Mouse (Mus musculus) CH12.LX (cell line): ENCODE measurements at regions not wholly inside any gene's neighbourhood (a gene's known extent, or its start where the extent isn't known, plus 50 kb on each side); places are given as distances from the start of the nearest gene placed in this dataset.
A peak's percentile ranks its signal among the peaks of the same experiment; 100 is the strongest.

ENCODE experiments used
- DNase-seq: peaks from one replicate; pipeline ENCODE4 v3.0.0-alpha.2; 2013; ENCODE audit errors: extremely low read depth
- H3K27ac ChIP-seq: 2 replicates; pipeline ENCODE4 v1.5.1; 2012; ENCODE audit warnings: low read depth, mild to moderate bottlenecking, control low read depth, moderate library complexity; ENCODE audit not compliant: insufficient read depth
- H3K27me3 ChIP-seq: replicated peaks from 2 replicates; pipeline ENCODE3; 2012; ENCODE audit warnings: inconsistent platforms
- H3K36me3 ChIP-seq, 2 experiments: replicated peaks in 1 of 2; 2 replicates each; pipeline versions ENCODE3 to v1.6.1; 2012; ENCODE audit warnings: inconsistent platforms in 1 of 2, low read length in 1 of 2, mild to moderate bottlenecking in 1 of 2, mixed read lengths in 1 of 2, moderate library complexity in 1 of 2; ENCODE audit not compliant: control insufficient read depth in 1 of 2, insufficient read depth in 1 of 2
- H3K4me1 ChIP-seq, 2 experiments: 2 replicates each; pipeline ENCODE4 v1.6.1; 2012; ENCODE audit warnings: inconsistent platforms in 1 of 2, moderate library complexity in 1 of 2; ENCODE audit not compliant: insufficient read depth in 2 of 2, control insufficient read depth in 1 of 2
- H3K4me2 ChIP-seq: 2 replicates; pipeline ENCODE4 v1.6.1; 2012; ENCODE audit warnings: low read depth, mild to moderate bottlenecking, control low read depth; ENCODE audit not compliant: poor library complexity, insufficient read depth, severe bottlenecking
- H3K4me3 ChIP-seq, 3 experiments: fragments of 150-350 bp in 1 of 3; sonication (generic) in 1 of 3; replicated peaks in 1 of 3; 2 replicates each; pipeline versions ENCODE3 to v1.5.1; 2011 to 2012; ENCODE audit warnings: low read depth in 2 of 3, low read length in 2 of 3, mild to moderate bottlenecking in 2 of 3, moderate library complexity in 2 of 3, control low read depth in 1 of 3, improper control_type of control experiment in 1 of 3, inconsistent platforms in 1 of 3, mixed read lengths in 1 of 3; ENCODE audit not compliant: poor library complexity in 1 of 3
- H3K79me2 ChIP-seq: replicated peaks from 2 replicates; pipeline ENCODE4 v1.6.1; 2012; ENCODE audit warnings: mild to moderate bottlenecking, moderate library complexity; ENCODE audit not compliant: control insufficient read depth, poor library complexity, insufficient read depth, severe bottlenecking; ENCODE audit errors: extremely low read depth
- H3K9ac ChIP-seq: 2 replicates; pipeline ENCODE4 v1.6.1; 2012; ENCODE audit warnings: low read depth, mild to moderate bottlenecking, control low read depth, moderate library complexity; ENCODE audit not compliant: insufficient read depth
- H3K9me3 ChIP-seq: replicated peaks from 2 replicates; pipeline ENCODE3; 2012; ENCODE audit warnings: low read length, inconsistent platforms, mixed read lengths
- BHLHE40 ChIP-seq: IDR thresholded peaks from 2 replicates; pipeline ENCODE4 v1.6.1; 2011; ENCODE audit warnings: mild to moderate bottlenecking, low read depth, low read length, improper control_type of control experiment
- CTCF ChIP-seq, 2 experiments: IDR thresholded peaks in 1 of 2; conservative IDR thresholded peaks in 1 of 2; 2 replicates each; pipeline ENCODE4 v1.5.1; 2011 to 2012; ENCODE audit warnings: low read depth in 2 of 2, low read length in 2 of 2, improper control_type of control experiment in 1 of 2, inconsistent platforms in 1 of 2, mild to moderate bottlenecking in 1 of 2, moderate library complexity in 1 of 2
- HCFC1 ChIP-seq: IDR thresholded peaks from 2 replicates; pipeline ENCODE4 v1.6.1; 2012; ENCODE audit warnings: low read depth, mild to moderate bottlenecking, inconsistent platforms, low read length, improper control_type of control experiment
- MAX ChIP-seq: IDR thresholded peaks from 2 replicates; pipeline ENCODE4 v1.6.1; 2011; ENCODE audit warnings: low read length, improper control_type of control experiment
- RAD21 ChIP-seq: IDR thresholded peaks from 2 replicates; pipeline ENCODE4 v1.6.1; 2011; ENCODE audit warnings: low read depth, mild to moderate bottlenecking, low read length, improper control_type of control experiment, moderate library complexity
- SIN3A ChIP-seq: IDR thresholded peaks from 2 replicates; pipeline ENCODE4 v1.6.1; 2012; ENCODE audit warnings: low read length, improper control_type of control experiment, inconsistent platforms
- SMC3 ChIP-seq: IDR thresholded peaks from 2 replicates; pipeline ENCODE4 v1.6.1; 2011; ENCODE audit warnings: low read depth, low read length, improper control_type of control experiment
- ZNF384 ChIP-seq: IDR thresholded peaks from 2 replicates; pipeline ENCODE4 v1.6.1; 2012; ENCODE audit warnings: low read depth, low read length, improper control_type of control experiment, inconsistent platforms
- dilution Hi-C: fragments of 300-500 bp; cut with MboI; formaldehyde crosslinking; loops from 2 replicates; pipeline ENCODE4 v1.14.3; 2020; ENCODE audit warnings: low sequenced_read_pairs; ENCODE audit not compliant: extremely low pct_unique_long_range_greater_than_20kb, extremely low pct_ligation_motif_present
- in situ Hi-C: fragments of 300-500 bp; cut with MboI; formaldehyde crosslinking; loops from 3 replicates; pipeline ENCODE4 v1.14.3; 2019; ENCODE audit warnings: low sequenced_read_pairs, low pct_ligation_motif_present, low pct_unique_long_range_greater_than_20kb, mixed read lengths

GRCm38 (mm10) chr6:50509207-50509606 is 53.2 kb upstream of the Osbpl3 start:
- in situ Hi-C loops (no loop called here), dilution Hi-C loops (no loop called here)
- Histone ChIP-seq H3K4me2 (no peak overlapping the region), H3K79me2 (no peaks in the 10 kb centered on the region), H3K4me1 (no peaks in the 10 kb centered on the region), H3K9ac (no peak overlapping the region), H3K27me3 (no peaks in the 10 kb centered on the region), H3K4me3 (no peak overlapping the region), H3K27ac (no peak overlapping the region), H3K9me3 (no peaks in the 10 kb centered on the region), H3K36me3 (no peaks in the 10 kb centered on the region)
- TF ChIP-seq ZNF384 (no peak), HCFC1 (no peak)
- DNase-seq, result no peak

GRCm38 (mm10) chr6:50507466-50507865 is 51.5 kb upstream of the Osbpl3 start:
- in situ Hi-C loops, result no loop called here

More at GRCm38 (mm10) chr6:50507466-50507865, 51.5 kb upstream of the Osbpl3 start:
- dilution Hi-C loops, result no loop called here
- Histone ChIP-seq H3K9me3 (no peaks in the 10 kb centered on the region), H3K9ac (no peak overlapping the region), H3K27me3 (peaks cover 2% of the 10 kb centered on the region), H3K27ac (no peak overlapping the region), H3K4me3 (no peak overlapping the region), H3K4me2 (no peak overlapping the region), H3K4me1 (no peaks in the 10 kb centered on the region), H3K36me3 (no peaks in the 10 kb centered on the region), H3K79me2 (no peaks in the 10 kb centered on the region)
- TF ChIP-seq MAX, result no peak
- TF ChIP-seq SIN3A, result no peak
- TF ChIP-seq BHLHE40, result no peak
- TF ChIP-seq RAD21, result peak; percentile 9
- TF ChIP-seq CTCF (conservative IDR thresholded peaks at IDR 0.05 in 1 of 2, IDR thresholded peaks at IDR 0.05 in 1 of 2; ENCODE audit: low read depth in 2 of 2, low read length in 2 of 2), result peak in 1 of 2 experiments; percentile 26; a peak in 2 of 4 replicates
- no peak for TF ChIP-seq SMC3
- DNase-seq, result peak; percentile 21
